Mouse (Mus musculus) MEL (cell line): ENCODE measurements around the gene Ilf3. TPM values are rescaled to one million over a fixed set of nuclear protein-coding genes. Genes with fewer than 3 reads are reported as not detected.

Source experiments
- DNase-seq: peaks from one replicate; pipeline ENCODE4 v3.0.0; 2011; ENCODE audit warnings: low read depth, low spot score
- H3K27ac ChIP-seq: 2 replicates; pipeline ENCODE4 v1.5.1; 2012; ENCODE audit warnings: low read depth, mild to moderate bottlenecking, control low read depth, low read length, moderate library complexity; ENCODE audit not compliant: control insufficient read depth
- H3K27me3 ChIP-seq, 2 experiments: fragments of 150-350 bp in 1 of 2; sonication (generic) in 1 of 2; 2 replicates each; pipeline ENCODE4 v1.6.1; 2012; ENCODE audit warnings: low read length in 2 of 2, mild to moderate bottlenecking in 2 of 2, improper control_type of control experiment in 1 of 2, moderate library complexity in 1 of 2; ENCODE audit not compliant: insufficient read depth in 2 of 2, control insufficient read depth in 1 of 2
- H3K36me3 ChIP-seq, 2 experiments: 2 replicates each; pipeline ENCODE4 v1.6.1; 2012 to 2014; ENCODE audit warnings: low read length in 2 of 2, improper control_type of control experiment in 1 of 2, inconsistent platforms in 1 of 2, mild to moderate bottlenecking in 1 of 2; ENCODE audit not compliant: insufficient read depth in 2 of 2, control insufficient read depth in 1 of 2
- H3K4me1 ChIP-seq, 2 experiments: fragments of 150-350 bp in 1 of 2; sonication (generic) in 1 of 2; 2 replicates each; pipeline ENCODE4 v1.6.1; 2012; ENCODE audit warnings: low read length in 2 of 2, improper control_type of control experiment in 1 of 2, mild to moderate bottlenecking in 1 of 2; ENCODE audit not compliant: insufficient read depth in 2 of 2, control insufficient read depth in 1 of 2
- H3K4me3 ChIP-seq, 2 experiments: fragments of 150-350 bp in 1 of 2; sonication (generic) in 1 of 2; 2 replicates each; pipeline ENCODE4 v1.5.1; 2012; ENCODE audit warnings: low read depth in 2 of 2, low read length in 2 of 2, mild to moderate bottlenecking in 2 of 2, moderate library complexity in 2 of 2, control low read depth in 1 of 2, improper control_type of control experiment in 1 of 2; ENCODE audit not compliant: control insufficient read depth in 1 of 2, insufficient read depth in 1 of 2
- H3K79me2 ChIP-seq: 2 replicates; pipeline ENCODE4 v1.6.1; 2012; ENCODE audit warnings: mild to moderate bottlenecking, low read length, moderate library complexity; ENCODE audit not compliant: control insufficient read depth, poor library complexity, insufficient read depth
- H3K9ac ChIP-seq: 2 replicates; pipeline ENCODE4 v1.6.1; 2012; ENCODE audit warnings: low read depth, mild to moderate bottlenecking, control low read depth, low read length, moderate library complexity; ENCODE audit not compliant: control insufficient read depth, poor library complexity, severe bottlenecking
- H3K9me3 ChIP-seq: fragments of 150-350 bp; sonication (generic); replicated peaks from 2 replicates; pipeline ENCODE4 v1.6.1; 2012; ENCODE audit warnings: mild to moderate bottlenecking, low read length, improper control_type of control experiment, moderate library complexity; ENCODE audit not compliant: insufficient read depth
- BHLHE40 ChIP-seq: IDR thresholded peaks from 2 replicates; pipeline ENCODE4 v1.6.1; 2012; ENCODE audit warnings: low read depth, mild to moderate bottlenecking, inconsistent platforms, low read length, improper control_type of control experiment, borderline replicate concordance
- CHD1 ChIP-seq: IDR thresholded peaks from 2 replicates; pipeline ENCODE4 v1.6.1; 2012; ENCODE audit warnings: low read depth, mild to moderate bottlenecking, inconsistent platforms, low read length, improper control_type of control experiment
- CHD2 ChIP-seq: IDR thresholded peaks from 2 replicates; pipeline ENCODE4 v1.6.1; 2011; ENCODE audit warnings: low read length, improper control_type of control experiment
- CTCF ChIP-seq, 3 experiments: IDR thresholded peaks in 2 of 3; conservative IDR thresholded peaks in 1 of 3; 2 replicates each; pipeline ENCODE4 v1.5.1; 2011 to 2012; ENCODE audit warnings: low read length in 3 of 3, low read depth in 2 of 3, mild to moderate bottlenecking in 2 of 3, improper control_type of control experiment in 1 of 3, inconsistent platforms in 1 of 3, mixed read lengths in 1 of 3, moderate library complexity in 1 of 3; ENCODE audit not compliant: control insufficient read depth in 1 of 3, insufficient read depth in 1 of 3, poor library complexity in 1 of 3, severe bottlenecking in 1 of 3
- E2F4 ChIP-seq: IDR thresholded peaks from 2 replicates; pipeline ENCODE4 v1.6.1; 2011; ENCODE audit warnings: low read depth, low read length, improper control_type of control experiment, borderline replicate concordance
- EP300 ChIP-seq, 2 experiments: IDR thresholded peaks; 2 replicates each; pipeline ENCODE4 v1.6.1; 2011; ENCODE audit warnings: improper control_type of control experiment in 2 of 2, low read length in 2 of 2, low read depth in 1 of 2, mild to moderate bottlenecking in 1 of 2
- ETS1 ChIP-seq: IDR thresholded peaks from 2 replicates; pipeline ENCODE4 v1.6.1; 2012; ENCODE audit warnings: low read depth, mild to moderate bottlenecking, inconsistent platforms, low read length, improper control_type of control experiment, moderate library complexity
- GABPA ChIP-seq: IDR thresholded peaks from 2 replicates; pipeline ENCODE4 v1.6.1; 2012; ENCODE audit warnings: low read depth, mild to moderate bottlenecking, inconsistent platforms, low read length, improper control_type of control experiment, moderate library complexity
- HCFC1 ChIP-seq: IDR thresholded peaks from 2 replicates; pipeline ENCODE4 v1.6.1; 2012; ENCODE audit warnings: low read depth, mild to moderate bottlenecking, inconsistent platforms, low read length, improper control_type of control experiment, moderate library complexity
- KAT2A ChIP-seq: conservative IDR thresholded peaks from 2 replicates; pipeline ENCODE4 v1.6.1; 2012; ENCODE audit warnings: low read depth, low read length, improper control_type of control experiment, inconsistent platforms
- MAFK ChIP-seq: IDR thresholded peaks from 2 replicates; pipeline ENCODE4 v1.6.1; 2011; ENCODE audit warnings: low read depth, mild to moderate bottlenecking, low read length, improper control_type of control experiment, borderline replicate concordance
- MAX ChIP-seq: IDR thresholded peaks from 2 replicates; pipeline ENCODE4 v1.6.1; 2011; ENCODE audit warnings: low read length, improper control_type of control experiment
- MAZ ChIP-seq: IDR thresholded peaks from 2 replicates; pipeline ENCODE4 v1.6.1; 2012; ENCODE audit warnings: low read depth, mild to moderate bottlenecking, inconsistent platforms, low read length, improper control_type of control experiment
- MEF2A ChIP-seq: IDR thresholded peaks from 2 replicates; pipeline ENCODE4 v1.6.1; 2014; ENCODE audit warnings: low read depth, mild to moderate bottlenecking, inconsistent platforms, low read length, improper control_type of control experiment; ENCODE audit not compliant: poor library complexity, insufficient replicate concordance, severe bottlenecking; ENCODE audit errors: extremely low read depth
- MXI1 ChIP-seq: IDR thresholded peaks from 2 replicates; pipeline ENCODE4 v1.6.1; 2011; ENCODE audit warnings: mild to moderate bottlenecking, low read depth, low read length, improper control_type of control experiment
- MYB ChIP-seq: IDR thresholded peaks from 2 replicates; pipeline ENCODE4 v1.6.1; 2011; ENCODE audit warnings: mild to moderate bottlenecking, low read depth, low read length, improper control_type of control experiment
- MYC ChIP-seq: IDR thresholded peaks from 2 replicates; pipeline ENCODE4 v1.6.1; 2011; ENCODE audit warnings: low read depth, mild to moderate bottlenecking, low read length, improper control_type of control experiment, moderate library complexity
- NELFE ChIP-seq: IDR thresholded peaks from 2 replicates; pipeline ENCODE4 v1.6.1; 2011; ENCODE audit warnings: low read depth, low read length, improper control_type of control experiment
- POLR2A ChIP-seq, 2 experiments: IDR thresholded peaks; 2 replicates each; pipeline ENCODE4 v1.6.1; 2011 to 2012; ENCODE audit warnings: low read length in 2 of 2, mild to moderate bottlenecking in 2 of 2, control low read depth in 1 of 2, improper control_type of control experiment in 1 of 2, low read depth in 1 of 2, moderate library complexity in 1 of 2; ENCODE audit not compliant: control insufficient read depth in 1 of 2, insufficient read depth in 1 of 2, poor library complexity in 1 of 2
- POLR2AphosphoS2 ChIP-seq: IDR thresholded peaks from 2 replicates; pipeline ENCODE4 v1.6.1; 2011; ENCODE audit warnings: low read length, improper control_type of control experiment
- POLR2AphosphoS5 ChIP-seq: IDR thresholded peaks from 2 replicates; pipeline ENCODE4 v1.6.1; 2012; ENCODE audit warnings: low read depth, borderline replicate concordance, mild to moderate bottlenecking, inconsistent platforms, low read length, moderate library complexity, mixed read lengths
- RAD21 ChIP-seq: IDR thresholded peaks from 2 replicates; pipeline ENCODE4 v1.6.1; 2011; ENCODE audit warnings: mild to moderate bottlenecking, low read depth, low read length, improper control_type of control experiment
- RCOR1 ChIP-seq: IDR thresholded peaks from 2 replicates; pipeline ENCODE4 v1.6.1; 2012; ENCODE audit warnings: low read depth, mild to moderate bottlenecking, inconsistent platforms, low read length, improper control_type of control experiment
- SIN3A ChIP-seq: IDR thresholded peaks from 2 replicates; pipeline ENCODE4 v1.6.1; 2012; ENCODE audit warnings: low read length, improper control_type of control experiment, inconsistent platforms
- SMC3 ChIP-seq: IDR thresholded peaks from 2 replicates; pipeline ENCODE4 v1.6.1; 2011; ENCODE audit warnings: low read depth, low read length, improper control_type of control experiment
- TAL1 ChIP-seq: IDR thresholded peaks from 2 replicates; pipeline ENCODE4 v1.6.1; 2012; ENCODE audit warnings: mild to moderate bottlenecking, inconsistent platforms, low read length, moderate library complexity, mixed read lengths
- TBP ChIP-seq: IDR thresholded peaks from 2 replicates; pipeline ENCODE4 v1.8.0; 2011; ENCODE audit warnings: low read depth, low read length, improper control_type of control experiment
- TCF12 ChIP-seq: IDR thresholded peaks from 2 replicates; pipeline ENCODE4 v1.6.1; 2014; ENCODE audit warnings: low read depth, mild to moderate bottlenecking, inconsistent platforms, low read length, improper control_type of control experiment, moderate library complexity
- UBTF ChIP-seq: IDR thresholded peaks from 2 replicates; pipeline ENCODE4 v1.6.1; 2012; ENCODE audit warnings: low read depth, mild to moderate bottlenecking, inconsistent platforms, low read length, improper control_type of control experiment, moderate library complexity, borderline replicate concordance; ENCODE audit not compliant: insufficient read depth
- USF1 ChIP-seq: IDR thresholded peaks from 2 replicates; pipeline ENCODE4 v1.6.1; 2014; ENCODE audit warnings: low read depth, mild to moderate bottlenecking, inconsistent platforms, low read length, improper control_type of control experiment, moderate library complexity
- USF2 ChIP-seq, 2 experiments: IDR thresholded peaks; 2 replicates each; pipeline ENCODE4 v1.6.1; 2011 to 2012; ENCODE audit warnings: improper control_type of control experiment in 2 of 2, low read length in 2 of 2, borderline replicate concordance in 1 of 2, inconsistent platforms in 1 of 2, low read depth in 1 of 2, mild to moderate bottlenecking in 1 of 2; ENCODE audit not compliant: insufficient read depth in 1 of 2
- ZC3H11A ChIP-seq: IDR thresholded peaks from 2 replicates; pipeline ENCODE4 v1.6.1; 2012; ENCODE audit warnings: low read depth, mild to moderate bottlenecking, inconsistent platforms, low read length, improper control_type of control experiment
- ZMIZ1 ChIP-seq: IDR thresholded peaks from 2 replicates; pipeline ENCODE4 v1.6.1; 2012; ENCODE audit warnings: low read depth, mild to moderate bottlenecking, inconsistent platforms, low read length, improper control_type of control experiment, moderate library complexity
- polyA plus RNA-seq, 2 experiments: library from polyadenylated mRNA; stranded (reverse) in 1 of 2; unstranded in 1 of 2; fragments of >175 nt in 1 of 2; fragments of >200 nt in 1 of 2; gene quantifications; 2 replicates each; pipeline versions ENCODE4 v1.2.1 to v1.2.4; 2012; ENCODE audit warnings: low replicate concordance in 2 of 2, low read depth in 1 of 2; ENCODE audit not compliant: insufficient read length in 2 of 2, insufficient read depth in 1 of 2, missing spikeins in 1 of 2
- total RNA-seq: library from RNA; depleted of rRNA; stranded (reverse); fragments of 300-350 nt; gene quantifications from 2 replicates; pipeline ENCODE4 v1.2.3, GENCODE M21; 2012

Ilf3 gene
- total and polyA plus RNA-seq, 3 experiments: 67.4 to 519 (median 210) TPM

DNA sequence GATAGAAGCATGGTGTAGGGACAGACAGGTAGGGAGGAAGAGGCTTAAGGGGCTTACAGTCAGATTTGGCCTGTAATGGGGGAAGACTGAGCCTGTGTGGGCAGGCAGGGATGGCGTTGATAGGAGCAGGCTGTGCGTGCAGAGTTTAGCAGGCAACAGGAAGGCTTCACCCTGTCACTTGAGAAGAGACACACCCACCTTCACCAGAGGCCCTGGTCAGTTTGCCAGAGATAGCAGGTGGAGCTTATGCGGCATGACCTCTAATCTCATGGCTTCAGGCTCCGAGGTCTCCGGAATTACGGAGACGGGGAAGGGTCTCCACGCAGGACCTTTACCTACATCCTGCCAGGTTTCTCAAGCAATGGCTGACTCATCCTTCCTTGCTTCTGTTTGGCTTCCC, 84.2 kb downstream of the Ilf3 start (continued):
- TF ChIP-seq MAZ: no peak
- TF ChIP-seq GABPA: no peak
- TF ChIP-seq CTCF (IDR thresholded peaks at IDR 0.05 in 2 of 3, conservative IDR thresholded peaks at IDR 0.05 in 1 of 3; ENCODE audit: control insufficient read depth in 1 of 3, insufficient read depth in 1 of 3, low read depth in 2 of 3, low read length in 3 of 3, poor library complexity in 1 of 3, severe bottlenecking in 1 of 3): no peak
- peak; percentile 54; the same call in 1 of the 2 replicates for TF ChIP-seq MAX
- TF ChIP-seq NELFE: no peak
- TF ChIP-seq ZMIZ1: no peak
- peak; percentile 62 for TF ChIP-seq TAL1
- no peak for TF ChIP-seq UBTF
- 0 out of 2 replicates have a peak, but pooled peaks have one; percentile 13 for TF ChIP-seq TBP
- TF ChIP-seq KAT2A: no peak
- 0 out of 2 replicates have a peak, but pooled peaks have one; percentile 20 for TF ChIP-seq ETS1
- TF ChIP-seq, all 39 proteins: peak for 6

GRCm38 (mm10) chr9:21453003-21453402, 85.3 kb downstream of the Ilf3 start:
- Histone ChIP-seq H3K4me3 (no peak overlapping the region), H3K9me3 (no peaks in the 10 kb centered on the region), H3K9ac (peak overlapping the region; percentile 38), H3K27ac (peak overlapping the region; percentile 80), H3K27me3 (no peaks in the 10 kb centered on the region), H3K4me1 (peaks cover 34 to 57% of the 10 kb centered on the region in 2 experiments), H3K36me3 (peaks cover 11 to 41% of the 10 kb centered on the region in 2 experiments), H3K79me2 (peaks cover 38% of the 10 kb centered on the region; the same call in 1 of the 2 replicates)
- DNase-seq: peak; percentile 79
- TF ChIP-seq ETS1 (peak; percentile 79; the same call in 1 of the 2 replicates), USF2 (IDR thresholded peaks at IDR 0.05; ENCODE audit: borderline replicate concordance in 1 of 2, insufficient read depth in 1 of 2, low read depth in 1 of 2, low read length in 2 of 2) (no peak), POLR2AphosphoS5 (no peak), NELFE (no peak), USF1 (no peak), SMC3 (no peak), EP300 (IDR thresholded peaks at IDR 0.05; ENCODE audit: low read depth in 1 of 2, low read length in 2 of 2) (peak in 1 of 2 experiments; percentile 63; a peak in 1 of 4 replicates), RCOR1 (peak; percentile 55; the same call in 1 of the 2 replicates), BHLHE40 (no peak), CHD1 (no peak), MEF2A (no peak), MAX (peak; percentile 83), CHD2 (no peak), UBTF (no peak), TAL1 (no peak), MYB (no peak), POLR2A (IDR thresholded peaks at IDR 0.05; ENCODE audit: control insufficient read depth in 1 of 2, insufficient read depth in 1 of 2, low read depth in 1 of 2, low read length in 2 of 2, poor library complexity in 1 of 2) (no peak), TCF12 (no peak), GABPA (no peak), MAFK (no peak), KAT2A (no peak), ZMIZ1 (no peak), E2F4 (no peak), POLR2AphosphoS2 (no peak), RAD21 (no peak), TBP (no peak), ZC3H11A (0 out of 2 replicates have a peak, but pooled peaks have one; percentile 0), SIN3A (peak; percentile 27; the same call in 1 of the 2 replicates), HCFC1 (no peak), MXI1 (peak; percentile 76), MYC (peak; percentile 97)
